Mouse (Mus musculus) heart, postnatal 0 days (tissue): Measurements from ENCODE around the gene Olfr1128. TPM values are rescaled to one million over a fixed set of nuclear protein-coding genes. Genes with fewer than 3 reads are reported as not detected.
"Not testable (repeated sequence)": the region's sequence is repeated elsewhere in the genome, so short reads cannot be mapped to it uniquely, and the experiment has no call there.

Experiments used
- ATAC-seq: fragments of 200-750 bp; cut with Nextera tagmentation; 2 replicates; pipeline ENCODE4 v1.8.0; 2017; ENCODE audit warnings: low read depth, moderate number of reproducible peaks, moderate library complexity; ENCODE audit not compliant: insufficient read depth
- DNase-seq: peaks from one replicate; pipeline ENCODE4 v3.0.0-alpha.2; 2016; ENCODE audit warnings: low spot score
- H3K27ac ChIP-seq: fragments of 300-500 bp; sonication (generic); 2 replicates; pipeline ENCODE4 v1.5.1; 2014; ENCODE audit warnings: low read depth, mild to moderate bottlenecking
- H3K27me3 ChIP-seq: fragments of 300-500 bp; sonication (generic); 2 replicates; pipeline ENCODE4 v1.6.1; 2014; ENCODE audit warnings: low read length, mixed read lengths; ENCODE audit not compliant: control insufficient read depth, insufficient read depth
- H3K36me3 ChIP-seq: fragments of 300-500 bp; sonication (generic); replicated peaks from 2 replicates; pipeline ENCODE4 v1.6.1; 2014; ENCODE audit warnings: low read length, mixed read lengths; ENCODE audit not compliant: control insufficient read depth, insufficient read depth
- H3K4me1 ChIP-seq: fragments of 300-500 bp; sonication (generic); 2 replicates; pipeline ENCODE4 v1.6.1; 2014; ENCODE audit warnings: antibody characterized with exemption; ENCODE audit not compliant: control insufficient read depth, insufficient read depth
- H3K4me2 ChIP-seq: fragments of 300-500 bp; sonication (generic); 2 replicates; pipeline ENCODE4 v1.6.1; 2014; ENCODE audit warnings: low read depth, mild to moderate bottlenecking, low read length, moderate library complexity
- H3K4me3 ChIP-seq: fragments of 300-500 bp; sonication (generic); 2 replicates; pipeline ENCODE4 v1.5.1; 2014; ENCODE audit warnings: low read depth, low read length
- H3K9ac ChIP-seq: fragments of 300-500 bp; sonication (generic); replicated peaks from 2 replicates; pipeline ENCODE4 v1.6.1; 2014; ENCODE audit warnings: low read depth, low read length, mixed read lengths
- H3K9me3 ChIP-seq: fragments of 300-500 bp; sonication (generic); replicated peaks from 2 replicates; pipeline ENCODE4 v1.6.1; 2016; ENCODE audit warnings: low read length; ENCODE audit not compliant: control insufficient read depth
- CTCF ChIP-seq: IDR thresholded peaks from 2 replicates; pipeline ENCODE4 v1.5.1; 2016; ENCODE audit warnings: antibody characterized with exemption, control low read depth, low read depth
- EP300 ChIP-seq: IDR thresholded peaks from 2 replicates; pipeline ENCODE4 v1.6.1; 2016; ENCODE audit warnings: antibody characterized with exemption, low read depth
- WGBS: fragments of 180-500 bp; shearing (Covaris S2); extraction: QIAGEN DNeasy Blood & Tissue Kit; methylation state at CpG from one replicate; pipeline ENCODE4 v1.1.7; 2014; 5-methylcytosine and 5-hydroxymethylcytosine counted together
- polyA plus RNA-seq: library from polyadenylated mRNA; unstranded; fragments of >200 nt; fragmentation: Nextera tagmentation; extraction: Ambion mirVana; gene quantifications from 2 replicates; pipeline ENCODE4 v1.2.1, GENCODE M21; 2015
- total RNA-seq: library from RNA; depleted of rRNA; stranded (reverse); fragments of >200 nt; gene quantifications from 2 replicates; pipeline ENCODE4 v1.2.3, GENCODE M21; 2014; ENCODE audit warnings: low replicate concordance; rRNA removed

Gene Olfr1128
- total and polyA plus RNA-seq, 2 experiments from 2014 or later: not detected

DNA sequence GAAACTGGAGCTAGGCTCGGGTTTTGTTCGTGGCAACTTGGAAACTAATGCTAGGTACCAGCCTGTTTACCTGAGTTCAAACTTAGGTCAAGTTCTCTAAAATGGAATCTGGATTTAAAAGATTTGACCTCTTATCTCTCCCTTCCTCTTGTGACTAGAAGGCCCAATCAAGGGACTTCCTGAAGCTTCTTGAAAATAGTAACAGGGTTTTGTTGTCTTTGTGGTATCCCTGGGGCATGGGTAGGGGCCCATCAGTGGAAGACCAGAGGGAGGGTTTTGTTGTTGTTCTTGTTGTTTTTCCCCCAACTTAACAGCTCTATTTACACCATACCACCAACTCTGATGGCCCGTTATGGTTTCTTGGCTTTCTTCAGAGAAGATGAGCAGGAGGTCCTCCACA, 28.8 kb downstream of the Olfr1128 start:
- Histone ChIP-seq H3K9me3 (no peaks in the 10 kb centered on the region), H3K4me1 (no peaks in the 10 kb centered on the region), H3K9ac (no peak overlapping the region), H3K36me3 (no peaks in the 10 kb centered on the region), H3K4me3 (no peak overlapping the region), H3K27me3 (no peaks in the 10 kb centered on the region), H3K4me2 (no peak overlapping the region), H3K27ac (no peak overlapping the region)
- DNase-seq: no peak
- WGBS: 83% methylated on average over 3 of the region's 3 CpGs
- ATAC-seq: no peak
- TF ChIP-seq CTCF (no peak), EP300 (no peak)

DNA sequence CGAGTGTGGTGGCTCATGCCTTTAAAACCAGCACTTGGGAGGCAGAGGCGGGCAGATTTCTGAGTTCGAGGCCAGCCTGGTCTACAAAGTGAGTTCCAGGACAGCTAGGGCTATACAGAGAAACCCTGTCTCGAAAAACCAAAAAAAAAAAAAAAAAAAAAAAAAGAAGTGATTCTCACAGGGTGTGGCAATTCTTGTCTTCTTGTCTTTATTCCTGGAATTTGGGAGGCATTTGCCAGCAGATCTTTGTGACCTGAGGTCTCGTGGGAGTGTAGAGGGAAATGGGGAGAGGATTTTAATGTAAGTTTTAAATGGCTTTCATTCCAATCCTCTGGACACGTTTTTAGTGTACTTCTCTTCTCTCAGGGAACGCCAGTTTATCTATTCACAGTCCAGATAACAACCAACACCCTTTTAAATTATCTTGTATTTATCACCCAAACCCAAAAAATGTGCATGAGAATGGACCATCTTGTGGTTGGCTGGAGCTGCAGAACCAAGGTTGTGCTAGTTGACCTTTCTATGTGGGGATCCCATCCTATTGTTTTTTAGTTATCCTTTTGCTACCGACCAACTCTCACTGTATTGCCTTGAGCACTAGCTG, 29.8 kb downstream of the Olfr1128 start:
- Histone ChIP-seq H3K4me2 (no peak overlapping the region), H3K9me3 (no peaks in the 10 kb centered on the region), H3K9ac (no peak overlapping the region), H3K27ac (no peak overlapping the region), H3K36me3 (no peaks in the 10 kb centered on the region), H3K27me3 (no peaks in the 10 kb centered on the region), H3K4me1 (no peaks in the 10 kb centered on the region), H3K4me3 (no peak overlapping the region)
- ATAC-seq (no peak), DNase-seq (no peak)
- TF ChIP-seq EP300: no peak
- TF ChIP-seq CTCF: no peak
- WGBS: 55% methylated on average over 7 of the region's 8 CpGs

DNA sequence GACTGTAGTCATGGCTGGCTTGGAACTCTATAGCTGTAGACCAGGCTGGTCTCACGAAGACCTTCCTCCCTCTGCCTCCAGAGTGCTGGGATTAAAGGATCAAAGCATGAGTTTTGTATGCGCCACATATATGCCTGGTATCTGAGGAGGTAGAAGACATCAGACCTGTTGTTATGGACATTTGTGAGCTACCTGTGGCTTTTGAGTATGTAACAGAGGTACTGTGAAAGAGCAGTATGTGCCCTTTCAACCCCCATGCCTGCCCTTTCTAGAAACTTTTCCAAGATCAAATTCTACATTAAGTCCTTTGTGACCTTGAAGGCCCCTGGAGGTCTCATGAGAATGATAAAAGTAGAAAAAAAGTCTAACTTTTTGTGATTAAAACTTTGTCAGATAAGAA, 30.3 kb downstream of the Olfr1128 start:
- Histone ChIP-seq H3K4me3 (no peak overlapping the region), H3K4me2 (no peak overlapping the region), H3K27ac (no peak overlapping the region), H3K4me1 (no peaks in the 10 kb centered on the region), H3K9me3 (no peaks in the 10 kb centered on the region), H3K27me3 (no peaks in the 10 kb centered on the region), H3K9ac (no peak overlapping the region), H3K36me3 (no peaks in the 10 kb centered on the region)
- TF ChIP-seq EP300 (no peak), CTCF (no peak)
- ATAC-seq (no peak), DNase-seq (no peak)
- 82% methylated on average over 2 of the region's 2 CpGs for WGBS

DNA sequence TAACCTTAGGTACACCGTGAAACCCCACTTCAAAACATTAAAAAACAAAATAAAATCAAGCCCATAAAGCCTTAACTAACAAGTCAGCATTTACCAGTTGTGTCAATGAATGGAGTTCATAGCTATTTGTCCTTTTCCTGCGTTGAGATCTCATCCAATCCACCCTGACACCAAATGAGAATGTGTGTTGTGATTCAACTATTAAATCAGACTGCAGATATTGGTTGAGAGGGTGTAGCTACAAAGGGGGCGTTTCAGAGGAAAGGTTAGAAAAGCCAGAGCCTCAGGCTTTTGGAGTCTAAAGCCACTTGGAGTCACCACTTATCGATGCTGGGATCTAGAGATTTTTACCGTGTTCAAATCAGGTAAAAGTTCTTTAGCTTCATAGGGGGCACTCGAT, 39.1 kb downstream of the Olfr1128 start, which contains the start of gene Pramel6:
Pramel6 (plus strand) TSS at position 301 of the 400 bp plus-strand sequence.
- H3K27me3 ChIP-seq: no peaks in the 10 kb centered on the region
- 79% methylated on average over 6 of the region's 6 CpGs for WGBS
- no peak within 1 kb of the TSS for H3K4me2 ChIP-seq
- no peak for TF ChIP-seq EP300
- no peak for TF ChIP-seq CTCF
- H3K4me3 ChIP-seq: no peak within 1 kb of the TSS
- no peak within 1 kb of the TSS for H3K27ac ChIP-seq
- ATAC-seq (no peak), DNase-seq (no peak)
- no peak within 1 kb of the TSS for H3K9ac ChIP-seq
- no peaks in the 10 kb centered on the region for H3K4me1 ChIP-seq
- H3K36me3 ChIP-seq: no peaks in the 10 kb centered on the region
- H3K9me3 ChIP-seq: no peaks in the 10 kb centered on the region

DNA sequence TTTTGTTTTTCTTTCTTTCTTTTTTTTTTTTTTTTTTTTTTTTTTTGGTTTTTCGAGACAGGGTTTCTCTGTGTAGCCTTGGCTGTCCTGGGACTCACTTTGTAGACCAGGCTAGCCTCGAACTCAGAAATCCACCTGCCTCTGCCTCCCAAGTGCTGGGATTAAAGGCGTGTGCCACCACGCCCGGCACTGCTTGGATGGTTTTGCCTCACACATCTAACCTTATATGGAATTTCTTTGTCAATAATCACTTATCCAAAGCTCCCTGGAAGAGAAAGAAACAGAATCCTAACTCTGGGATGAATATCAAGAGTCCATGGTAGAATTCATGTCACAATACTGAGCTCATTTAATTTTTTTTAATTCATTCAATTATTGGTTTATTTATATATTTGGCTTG, 48.3 kb downstream of the Olfr1128 start, which contains the start of gene Pramel7:
Pramel7 (minus strand) TSS at position 101 of the 400 bp plus-strand sequence.
- not testable (repeated sequence) for H3K9me3 ChIP-seq, H3K9ac ChIP-seq, DNase-seq, H3K27me3 ChIP-seq, H3K27ac ChIP-seq, H3K4me3 ChIP-seq, H3K4me2 ChIP-seq, H3K36me3 ChIP-seq, ATAC-seq, H3K4me1 ChIP-seq
- WGBS: 95% methylated on average over 3 of the region's 5 CpGs

Other genes with a start within 250 kb of the Olfr1128 start
- gene Olfr1118, start 238.0 kb downstream of the Olfr1128 start, total RNA-seq: not detected in 2 replicates
- not detected in 2 replicates for gene Olfr1118, start 238.0 kb downstream of the Olfr1128 start, polyA plus RNA-seq
- not detected in 2 replicates for gene Olfr1120, start 190.7 kb downstream of the Olfr1128 start, total RNA-seq
- gene Olfr1120, start 190.7 kb downstream of the Olfr1128 start, polyA plus RNA-seq: not detected in 2 replicates
- gene Olfr1121, start 175.6 kb downstream of the Olfr1128 start, total RNA-seq: not detected in 2 replicates
- gene Olfr1121, start 175.6 kb downstream of the Olfr1128 start, polyA plus RNA-seq: not detected in 2 replicates
- gene Olfr1122, start 159.7 kb downstream of the Olfr1128 start, total RNA-seq: not detected in 2 replicates
- gene Olfr1122, start 159.7 kb downstream of the Olfr1128 start, polyA plus RNA-seq: not detected in 2 replicates
- not detected in 2 replicates for gene Olfr1123, start 128.9 kb downstream of the Olfr1128 start, total RNA-seq
- gene Olfr1123, start 128.9 kb downstream of the Olfr1128 start, polyA plus RNA-seq: not detected in 2 replicates
- gene Olfr1124, start 115.3 kb downstream of the Olfr1128 start, total RNA-seq: not detected in 2 replicates
- 0.04 TPM in 2 replicates for gene Olfr1124, start 115.3 kb downstream of the Olfr1128 start, polyA plus RNA-seq
- not detected in 2 replicates for gene Olfr1126, start 91.6 kb downstream of the Olfr1128 start, total RNA-seq
- not detected in 2 replicates for gene Olfr1126, start 91.6 kb downstream of the Olfr1128 start, polyA plus RNA-seq
- not detected in 2 replicates for gene Pramel7, start 48.4 kb downstream of the Olfr1128 start, total RNA-seq
- gene Pramel7, start 48.4 kb downstream of the Olfr1128 start, polyA plus RNA-seq: not detected in 2 replicates
- not detected in 2 replicates for gene Pramel6, start 39.0 kb downstream of the Olfr1128 start, total RNA-seq
- not detected in 2 replicates for gene Pramel6, start 39.0 kb downstream of the Olfr1128 start, polyA plus RNA-seq
- gene Olfr153, start 13.7 kb downstream of the Olfr1128 start, total RNA-seq: not detected in 2 replicates
- not detected in 2 replicates for gene Olfr153, start 13.7 kb downstream of the Olfr1128 start, polyA plus RNA-seq
- not detected in 2 replicates for gene Olfr1129, start 28.4 kb upstream of the Olfr1128 start, total RNA-seq
- not detected in 2 replicates for gene Olfr1129, start 28.4 kb upstream of the Olfr1128 start, polyA plus RNA-seq
- gene Olfr1130, start 60.7 kb upstream of the Olfr1128 start, total RNA-seq: not detected in 2 replicates
- not detected in 2 replicates for gene Olfr1130, start 60.7 kb upstream of the Olfr1128 start, polyA plus RNA-seq
- not detected in 2 replicates for gene Olfr1131, start 81.6 kb upstream of the Olfr1128 start, total RNA-seq
- gene Olfr1131, start 81.6 kb upstream of the Olfr1128 start, polyA plus RNA-seq: not detected in 2 replicates
- not detected in 2 replicates for gene Olfr1132, start 92.0 kb upstream of the Olfr1128 start, total RNA-seq
- not detected in 2 replicates for gene Olfr1132, start 92.0 kb upstream of the Olfr1128 start, polyA plus RNA-seq
- not detected in 2 replicates for gene Olfr1133, start 101.8 kb upstream of the Olfr1128 start, total RNA-seq
- gene Olfr1133, start 101.8 kb upstream of the Olfr1128 start, polyA plus RNA-seq: not detected in 2 replicates
- not detected in 2 replicates for gene Olfr1134, start 112.9 kb upstream of the Olfr1128 start, total RNA-seq
- gene Olfr1134, start 112.9 kb upstream of the Olfr1128 start, polyA plus RNA-seq: not detected in 2 replicates
- gene Olfr1135, start 128.1 kb upstream of the Olfr1128 start, total RNA-seq: not detected in 2 replicates
- not detected in 2 replicates for gene Olfr1135, start 128.1 kb upstream of the Olfr1128 start, polyA plus RNA-seq
- not detected in 2 replicates for gene Olfr1136, start 148.4 kb upstream of the Olfr1128 start, total RNA-seq
- not detected in 2 replicates for gene Olfr1136, start 148.4 kb upstream of the Olfr1128 start, polyA plus RNA-seq
- gene Olfr1137, start 167.6 kb upstream of the Olfr1128 start, total RNA-seq: not detected in 2 replicates
- gene Olfr1137, start 167.6 kb upstream of the Olfr1128 start, polyA plus RNA-seq: not detected in 2 replicates
- gene Olfr1138, start 194.4 kb upstream of the Olfr1128 start, total RNA-seq: not detected in 2 replicates
- gene Olfr1138, start 194.4 kb upstream of the Olfr1128 start, polyA plus RNA-seq: not detected in 2 replicates
- gene Olfr1140, start 198.2 kb upstream of the Olfr1128 start, total RNA-seq: not detected in 2 replicates
- not detected in 2 replicates for gene Olfr1140, start 198.2 kb upstream of the Olfr1128 start, polyA plus RNA-seq
- gene Olfr1141, start 208.4 kb upstream of the Olfr1128 start, total RNA-seq: not detected in 2 replicates
- not detected in 2 replicates for gene Olfr1141, start 208.4 kb upstream of the Olfr1128 start, polyA plus RNA-seq
- not detected in 2 replicates for gene Olfr152, start 233.9 kb upstream of the Olfr1128 start, total RNA-seq
- not detected in 2 replicates for gene Olfr152, start 233.9 kb upstream of the Olfr1128 start, polyA plus RNA-seq